Mouse (Mus musculus) adipose tissue, adult 10 weeks (tissue): Measurements from ENCODE around the gene 2310003L06Rik. TPM values are rescaled to one million over a fixed set of nuclear protein-coding genes. Genes with fewer than 3 reads are reported as not detected.

ENCODE experiments used
- polyA plus RNA-seq: library from polyadenylated mRNA; stranded (reverse); fragments of 350-450 nt; fragmentation: Illumina TruSeq; extraction: RNeasy Lipid Tissue Mini Kit (QIAGEN cat#74804); gene quantifications from one replicate; pipeline ENCODE4 v1.2.3, GENCODE M21; 2014; ENCODE audit warnings: low read depth, low replicate concordance

2310003L06Rik gene
- polyA plus RNA-seq, result not detected

DNA sequence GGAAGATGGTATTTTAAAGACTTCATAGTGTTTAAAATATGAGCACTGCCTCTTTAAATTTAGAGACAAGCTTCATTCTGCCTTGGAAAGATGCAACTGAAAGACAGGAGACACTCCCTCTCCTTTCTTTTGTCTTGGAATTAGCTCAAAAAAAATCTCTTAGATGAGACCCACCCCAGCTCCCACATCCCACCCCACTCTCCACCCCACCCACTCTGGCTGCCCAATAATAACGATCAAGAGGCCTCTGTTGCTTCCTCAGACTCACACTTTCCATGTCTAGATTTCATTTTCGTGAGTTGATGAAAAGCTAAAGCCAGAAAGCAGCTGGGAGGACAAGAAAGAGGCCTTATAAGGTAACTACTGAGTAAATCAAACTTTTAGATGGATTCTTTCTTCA, at the start of gene 2310003L06Rik, which contains the start of gene Gm28434:
2310003L06Rik (plus strand) TSS at position 259 of the 400 bp plus-strand sequence.
Gm28434 (plus strand) TSS at position 317 of the 400 bp plus-strand sequence.

DNA sequence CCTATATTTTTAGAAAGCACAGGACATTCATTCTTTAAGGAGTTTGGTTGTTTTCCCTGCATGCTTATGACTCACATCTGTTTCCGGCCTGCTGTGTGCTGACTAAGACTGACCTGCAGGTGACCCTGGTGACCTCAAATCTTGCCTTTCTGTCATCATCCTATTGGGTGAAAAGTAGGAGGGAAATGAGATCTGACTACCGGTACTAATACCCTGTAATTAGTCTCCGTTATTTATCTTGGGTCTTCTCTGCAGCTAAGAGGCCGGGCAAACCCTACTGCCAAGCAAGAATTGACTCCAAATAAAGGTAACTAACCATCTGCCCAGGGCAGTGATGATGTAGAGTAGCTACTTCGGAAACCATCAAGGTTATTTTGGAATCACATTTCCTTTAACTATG, 43.9 kb upstream of the 2310003L06Rik start, which contains the start of gene Csn3:
Csn3 (plus strand) TSS at position 208 of the 400 bp plus-strand sequence.

DNA sequence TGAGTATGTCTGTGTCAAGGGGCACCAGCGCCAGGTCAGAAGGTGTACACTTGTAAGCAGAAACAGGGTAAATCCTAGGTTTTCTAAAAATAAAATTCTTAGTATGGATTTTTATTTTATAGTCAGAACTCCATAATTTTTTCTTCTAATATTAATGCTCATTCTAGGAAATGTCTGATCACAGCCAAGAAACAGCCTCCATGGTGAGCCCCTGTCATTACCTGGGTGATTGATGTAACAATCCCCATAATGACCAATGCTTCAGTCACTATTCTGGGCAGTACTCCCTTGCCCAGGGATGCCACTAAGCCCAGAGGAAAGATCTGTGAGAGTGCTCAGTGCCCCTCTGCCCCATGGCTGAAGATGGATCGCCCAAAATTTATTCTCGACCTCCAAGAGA, 9.9 kb downstream of the 2310003L06Rik start, which contains the start of gene Cabs1:
Cabs1 (plus strand) TSS at position 301 of the 400 bp plus-strand sequence.

DNA sequence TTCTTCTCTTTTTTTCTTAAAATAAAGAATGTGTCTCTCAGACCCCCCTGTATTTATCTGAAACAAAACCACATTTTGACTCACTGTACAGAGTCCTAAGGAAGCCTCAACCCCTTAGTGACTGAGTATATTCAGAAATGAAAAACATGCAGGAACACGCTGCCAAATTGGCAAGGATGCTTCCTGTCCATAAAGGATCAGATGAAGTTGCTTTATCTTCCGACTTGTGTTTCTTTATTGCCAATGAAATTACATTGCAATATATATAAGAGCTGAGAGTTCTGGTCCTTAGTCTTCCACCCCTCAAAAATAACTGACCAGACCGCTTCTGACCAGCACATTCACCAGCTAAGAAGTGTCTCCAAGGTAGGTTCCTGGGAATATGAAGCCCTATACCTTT, 33.0 kb downstream of the 2310003L06Rik start, which contains the start of gene Smr3a:
Smr3a (plus strand) TSS at position 301 of the 400 bp plus-strand sequence.

Other genes starting within 250 kb of the 2310003L06Rik start
- gene Csn1s2a, start 194.9 kb upstream of the 2310003L06Rik start, polyA plus RNA-seq, result not detected
- not detected for gene Csn1s2b, start 161.4 kb upstream of the 2310003L06Rik start, polyA plus RNA-seq
- gene Prr27, start 143.8 kb upstream of the 2310003L06Rik start, polyA plus RNA-seq, result 6.7 TPM
- 37.3 TPM for gene Odam, start 84.4 kb upstream of the 2310003L06Rik start, polyA plus RNA-seq
- not detected for gene Csn3, start 43.9 kb upstream of the 2310003L06Rik start, polyA plus RNA-seq
- not detected for gene Gm28434, start 58 bp downstream of the 2310003L06Rik start, polyA plus RNA-seq
- gene Cabs1, start 10.0 kb downstream of the 2310003L06Rik start, polyA plus RNA-seq, result 20.5 TPM
- not detected for gene Smr3a, start 33.1 kb downstream of the 2310003L06Rik start, polyA plus RNA-seq
- not detected for gene Smr2, start 117.1 kb downstream of the 2310003L06Rik start, polyA plus RNA-seq
- gene Gm11116, start 142.1 kb downstream of the 2310003L06Rik start, polyA plus RNA-seq, result not detected
- not detected for gene Gm11115, start 184.6 kb downstream of the 2310003L06Rik start, polyA plus RNA-seq